Mouse (Mus musculus) MEL (cell line): ENCODE measurements around the gene Zbp1. TPM values are rescaled to one million over a fixed set of nuclear protein-coding genes. Genes with fewer than 3 reads are reported as not detected.
A peak's percentile ranks its signal among the peaks of the same experiment; 100 is the strongest.

Experiments
- DNase-seq: peaks from one replicate; pipeline ENCODE4 v3.0.0; 2011; ENCODE audit warnings: low read depth, low spot score
- H3K27ac ChIP-seq: 2 replicates; pipeline ENCODE4 v1.5.1; 2012; ENCODE audit warnings: low read depth, mild to moderate bottlenecking, control low read depth, low read length, moderate library complexity; ENCODE audit not compliant: control insufficient read depth
- H3K27me3 ChIP-seq, 2 experiments: fragments of 150-350 bp in 1 of 2; sonication (generic) in 1 of 2; 2 replicates each; pipeline ENCODE4 v1.6.1; 2012; ENCODE audit warnings: low read length in 2 of 2, mild to moderate bottlenecking in 2 of 2, improper control_type of control experiment in 1 of 2, moderate library complexity in 1 of 2; ENCODE audit not compliant: insufficient read depth in 2 of 2, control insufficient read depth in 1 of 2
- H3K36me3 ChIP-seq, 2 experiments: 2 replicates each; pipeline ENCODE4 v1.6.1; 2012 to 2014; ENCODE audit warnings: low read length in 2 of 2, improper control_type of control experiment in 1 of 2, inconsistent platforms in 1 of 2, mild to moderate bottlenecking in 1 of 2; ENCODE audit not compliant: insufficient read depth in 2 of 2, control insufficient read depth in 1 of 2
- H3K4me1 ChIP-seq, 2 experiments: fragments of 150-350 bp in 1 of 2; sonication (generic) in 1 of 2; 2 replicates each; pipeline ENCODE4 v1.6.1; 2012; ENCODE audit warnings: low read length in 2 of 2, improper control_type of control experiment in 1 of 2, mild to moderate bottlenecking in 1 of 2; ENCODE audit not compliant: insufficient read depth in 2 of 2, control insufficient read depth in 1 of 2
- H3K4me3 ChIP-seq, 2 experiments: fragments of 150-350 bp in 1 of 2; sonication (generic) in 1 of 2; 2 replicates each; pipeline ENCODE4 v1.5.1; 2012; ENCODE audit warnings: low read depth in 2 of 2, low read length in 2 of 2, mild to moderate bottlenecking in 2 of 2, moderate library complexity in 2 of 2, control low read depth in 1 of 2, improper control_type of control experiment in 1 of 2; ENCODE audit not compliant: control insufficient read depth in 1 of 2, insufficient read depth in 1 of 2
- H3K79me2 ChIP-seq: 2 replicates; pipeline ENCODE4 v1.6.1; 2012; ENCODE audit warnings: mild to moderate bottlenecking, low read length, moderate library complexity; ENCODE audit not compliant: control insufficient read depth, poor library complexity, insufficient read depth
- H3K9ac ChIP-seq: 2 replicates; pipeline ENCODE4 v1.6.1; 2012; ENCODE audit warnings: low read depth, mild to moderate bottlenecking, control low read depth, low read length, moderate library complexity; ENCODE audit not compliant: control insufficient read depth, poor library complexity, severe bottlenecking
- H3K9me3 ChIP-seq: fragments of 150-350 bp; sonication (generic); replicated peaks from 2 replicates; pipeline ENCODE4 v1.6.1; 2012; ENCODE audit warnings: mild to moderate bottlenecking, low read length, improper control_type of control experiment, moderate library complexity; ENCODE audit not compliant: insufficient read depth
- CHD1 ChIP-seq: IDR thresholded peaks from 2 replicates; pipeline ENCODE4 v1.6.1; 2012; ENCODE audit warnings: low read depth, mild to moderate bottlenecking, inconsistent platforms, low read length, improper control_type of control experiment
- CHD2 ChIP-seq: IDR thresholded peaks from 2 replicates; pipeline ENCODE4 v1.6.1; 2011; ENCODE audit warnings: low read length, improper control_type of control experiment
- EP300 ChIP-seq, 2 experiments: IDR thresholded peaks; 2 replicates each; pipeline ENCODE4 v1.6.1; 2011; ENCODE audit warnings: improper control_type of control experiment in 2 of 2, low read length in 2 of 2, low read depth in 1 of 2, mild to moderate bottlenecking in 1 of 2
- ETS1 ChIP-seq: IDR thresholded peaks from 2 replicates; pipeline ENCODE4 v1.6.1; 2012; ENCODE audit warnings: low read depth, mild to moderate bottlenecking, inconsistent platforms, low read length, improper control_type of control experiment, moderate library complexity
- GABPA ChIP-seq: IDR thresholded peaks from 2 replicates; pipeline ENCODE4 v1.6.1; 2012; ENCODE audit warnings: low read depth, mild to moderate bottlenecking, inconsistent platforms, low read length, improper control_type of control experiment, moderate library complexity
- HCFC1 ChIP-seq: IDR thresholded peaks from 2 replicates; pipeline ENCODE4 v1.6.1; 2012; ENCODE audit warnings: low read depth, mild to moderate bottlenecking, inconsistent platforms, low read length, improper control_type of control experiment, moderate library complexity
- JUND ChIP-seq: IDR thresholded peaks from 2 replicates; pipeline ENCODE4 v1.6.1; 2011; ENCODE audit warnings: low read depth, mild to moderate bottlenecking, improper control_type of control experiment, low read length
- KAT2A ChIP-seq: conservative IDR thresholded peaks from 2 replicates; pipeline ENCODE4 v1.6.1; 2012; ENCODE audit warnings: low read depth, low read length, improper control_type of control experiment, inconsistent platforms
- MAFK ChIP-seq: IDR thresholded peaks from 2 replicates; pipeline ENCODE4 v1.6.1; 2011; ENCODE audit warnings: low read depth, mild to moderate bottlenecking, low read length, improper control_type of control experiment, borderline replicate concordance
- MAZ ChIP-seq: IDR thresholded peaks from 2 replicates; pipeline ENCODE4 v1.6.1; 2012; ENCODE audit warnings: low read depth, mild to moderate bottlenecking, inconsistent platforms, low read length, improper control_type of control experiment
- MYB ChIP-seq: IDR thresholded peaks from 2 replicates; pipeline ENCODE4 v1.6.1; 2011; ENCODE audit warnings: mild to moderate bottlenecking, low read depth, low read length, improper control_type of control experiment
- MYC ChIP-seq: IDR thresholded peaks from 2 replicates; pipeline ENCODE4 v1.6.1; 2011; ENCODE audit warnings: low read depth, mild to moderate bottlenecking, low read length, improper control_type of control experiment, moderate library complexity
- NELFE ChIP-seq: IDR thresholded peaks from 2 replicates; pipeline ENCODE4 v1.6.1; 2011; ENCODE audit warnings: low read depth, low read length, improper control_type of control experiment
- POLR2A ChIP-seq, 2 experiments: IDR thresholded peaks; 2 replicates each; pipeline ENCODE4 v1.6.1; 2011 to 2012; ENCODE audit warnings: low read length in 2 of 2, mild to moderate bottlenecking in 2 of 2, control low read depth in 1 of 2, improper control_type of control experiment in 1 of 2, low read depth in 1 of 2, moderate library complexity in 1 of 2; ENCODE audit not compliant: control insufficient read depth in 1 of 2, insufficient read depth in 1 of 2, poor library complexity in 1 of 2
- RAD21 ChIP-seq: IDR thresholded peaks from 2 replicates; pipeline ENCODE4 v1.6.1; 2011; ENCODE audit warnings: mild to moderate bottlenecking, low read depth, low read length, improper control_type of control experiment
- SIN3A ChIP-seq: IDR thresholded peaks from 2 replicates; pipeline ENCODE4 v1.6.1; 2012; ENCODE audit warnings: low read length, improper control_type of control experiment, inconsistent platforms
- SMC3 ChIP-seq: IDR thresholded peaks from 2 replicates; pipeline ENCODE4 v1.6.1; 2011; ENCODE audit warnings: low read depth, low read length, improper control_type of control experiment
- TCF12 ChIP-seq: IDR thresholded peaks from 2 replicates; pipeline ENCODE4 v1.6.1; 2014; ENCODE audit warnings: low read depth, mild to moderate bottlenecking, inconsistent platforms, low read length, improper control_type of control experiment, moderate library complexity
- UBTF ChIP-seq: IDR thresholded peaks from 2 replicates; pipeline ENCODE4 v1.6.1; 2012; ENCODE audit warnings: low read depth, mild to moderate bottlenecking, inconsistent platforms, low read length, improper control_type of control experiment, moderate library complexity, borderline replicate concordance; ENCODE audit not compliant: insufficient read depth
- ZKSCAN1 ChIP-seq: IDR thresholded peaks from 2 replicates; pipeline ENCODE4 v1.6.1; 2012; ENCODE audit warnings: low read depth, mild to moderate bottlenecking, inconsistent platforms, low read length, improper control_type of control experiment, moderate library complexity
- ZMIZ1 ChIP-seq: IDR thresholded peaks from 2 replicates; pipeline ENCODE4 v1.6.1; 2012; ENCODE audit warnings: low read depth, mild to moderate bottlenecking, inconsistent platforms, low read length, improper control_type of control experiment, moderate library complexity
- ZNF384 ChIP-seq: IDR thresholded peaks from 2 replicates; pipeline ENCODE4 v1.6.1; 2012; ENCODE audit warnings: low read depth, mild to moderate bottlenecking, inconsistent platforms, low read length, improper control_type of control experiment
- polyA plus RNA-seq, 2 experiments: library from polyadenylated mRNA; stranded (reverse) in 1 of 2; unstranded in 1 of 2; fragments of >175 nt in 1 of 2; fragments of >200 nt in 1 of 2; gene quantifications; 2 replicates each; pipeline versions ENCODE4 v1.2.1 to v1.2.4; 2012; ENCODE audit warnings: low replicate concordance in 2 of 2, low read depth in 1 of 2; ENCODE audit not compliant: insufficient read length in 2 of 2, insufficient read depth in 1 of 2, missing spikeins in 1 of 2
- total RNA-seq: library from RNA; depleted of rRNA; stranded (reverse); fragments of 300-350 nt; gene quantifications from 2 replicates; pipeline ENCODE4 v1.2.3, GENCODE M21; 2012

The Zbp1 gene
- total and polyA plus RNA-seq, 3 experiments, result not detected

GRCm38 (mm10) chr2:173212227-173212626, 6.5 kb downstream of the Zbp1 start:
- DNase-seq, result no peak
- H3K4me1 ChIP-seq, result no peaks in the 10 kb centered on the region
- no peaks in the 10 kb centered on the region for H3K79me2 ChIP-seq
- H3K9me3 ChIP-seq, result no peaks in the 10 kb centered on the region
- H3K4me3 ChIP-seq, result no peak overlapping the region
- H3K27me3 ChIP-seq, result no peaks in the 10 kb centered on the region
- H3K9ac ChIP-seq, result no peak overlapping the region
- H3K36me3 ChIP-seq, result no peaks in the 10 kb centered on the region
- no peak overlapping the region for H3K27ac ChIP-seq
- TF ChIP-seq UBTF (no peak), CHD1 (no peak)

GRCm38 (mm10) chr2:173209091-173209815, 9.5 kb downstream of the Zbp1 start:
- no peak for TF ChIP-seq GABPA
- no peak for TF ChIP-seq MAFK
- no peak for TF ChIP-seq RAD21
- peak; percentile 90 for TF ChIP-seq ZKSCAN1
- TF ChIP-seq MYC, result no peak
- no peak for TF ChIP-seq CHD2
- TF ChIP-seq, all 39 proteins: peak for 1
- Histone ChIP-seq H3K4me1 (no peaks in the 10 kb centered on the region), H3K4me3 (no peak overlapping the region), H3K79me2 (no peaks in the 10 kb centered on the region), H3K27me3 (no peaks in the 10 kb centered on the region), H3K36me3 (no peaks in the 10 kb centered on the region), H3K9ac (no peak overlapping the region), H3K27ac (no peak overlapping the region), H3K9me3 (no peaks in the 10 kb centered on the region)
- no peak for DNase-seq

GRCm38 (mm10) chr2:173207051-173207450, 11.7 kb downstream of the Zbp1 start:
- no peaks in the 10 kb centered on the region for H3K79me2 ChIP-seq
- H3K4me3 ChIP-seq, result no peak overlapping the region
- no peak overlapping the region for H3K27ac ChIP-seq
- DNase-seq, result no peak
- H3K4me1 ChIP-seq, result no peaks in the 10 kb centered on the region
- TF ChIP-seq EP300 (IDR thresholded peaks at IDR 0.05; ENCODE audit: low read depth in 1 of 2, low read length in 2 of 2) (no peak), TCF12 (no peak), MAZ (no peak), KAT2A (no peak), MYC (no peak), MYB (no peak), NELFE (no peak), ETS1 (no peak), CHD2 (no peak), SIN3A (no peak), GABPA (no peak), CHD1 (no peak), RAD21 (no peak), HCFC1 (no peak), JUND (no peak), ZNF384 (no peak), ZMIZ1 (no peak), SMC3 (no peak), POLR2A (IDR thresholded peaks at IDR 0.05; ENCODE audit: control insufficient read depth in 1 of 2, insufficient read depth in 1 of 2, low read depth in 1 of 2, low read length in 2 of 2, poor library complexity in 1 of 2) (no peak)
- no peaks in the 10 kb centered on the region for H3K36me3 ChIP-seq
- no peak overlapping the region for H3K9ac ChIP-seq
- H3K9me3 ChIP-seq, result no peaks in the 10 kb centered on the region
- H3K27me3 ChIP-seq, result no peaks in the 10 kb centered on the region
